Mouse (Mus musculus): Measurements from ENCODE around the gene 4931429L15Rik. TPM values are rescaled to one million over a fixed set of nuclear protein-coding genes. Genes with fewer than 3 reads are reported as not detected.
A peak's percentile ranks its signal among the peaks of the same experiment; 100 is the strongest.
"Not testable (repeated sequence)": the region's sequence is repeated elsewhere in the genome, so short reads cannot be mapped to it uniquely, and the experiment has no call there.

Gene 4931429L15Rik
- polyA plus RNA-seq, 1 experiment from 2014 or later, result not detected

DNA sequence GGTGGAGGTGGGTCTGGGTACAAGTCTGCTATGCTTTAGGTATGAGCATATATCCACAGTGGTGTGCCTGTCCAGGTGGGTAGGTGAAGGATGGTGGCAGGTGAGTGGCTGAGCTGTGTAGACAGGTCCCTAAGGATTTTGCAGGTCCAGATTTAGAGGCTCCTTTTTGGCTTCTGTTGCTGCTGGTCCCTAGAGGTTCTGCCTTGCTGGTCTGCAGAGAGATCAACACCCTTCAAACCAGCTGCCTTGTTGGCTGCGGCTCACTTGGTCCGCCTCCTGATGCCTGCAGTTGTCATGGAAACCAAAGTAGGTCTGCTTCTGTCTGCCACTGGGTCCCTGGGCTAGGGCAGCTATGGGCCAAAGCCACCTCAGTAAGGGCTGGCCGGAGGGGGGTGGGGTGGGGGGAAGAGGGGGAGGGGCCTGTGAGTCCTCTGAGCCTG, 18.1 kb upstream of the 4931429L15Rik start:
- Histone ChIP-seq H3K4me1 (replicated peaks) (peaks cover 5% of the 10 kb centered on the region; the same call in 1 of the 2 replicates), H3K9ac (no peak overlapping the region), H3K27me3 (replicated peaks) (peaks cover 37% of the 10 kb centered on the region), H3K36me3 (no peaks in the 10 kb centered on the region), H3K4me2 (no peak overlapping the region), H3K9me3 (replicated peaks) (no peaks in the 10 kb centered on the region), H3K4me3 (no peak overlapping the region), H3K27ac (ENCODE audit: poor library complexity, severe bottlenecking) (no peak overlapping the region)
- no peak for ATAC-seq (ENCODE audit: insufficient number of reproducible peaks, low FRiP score)
- 13% methylated on average over 3 of the region's 3 CpGs for WGBS

DNA sequence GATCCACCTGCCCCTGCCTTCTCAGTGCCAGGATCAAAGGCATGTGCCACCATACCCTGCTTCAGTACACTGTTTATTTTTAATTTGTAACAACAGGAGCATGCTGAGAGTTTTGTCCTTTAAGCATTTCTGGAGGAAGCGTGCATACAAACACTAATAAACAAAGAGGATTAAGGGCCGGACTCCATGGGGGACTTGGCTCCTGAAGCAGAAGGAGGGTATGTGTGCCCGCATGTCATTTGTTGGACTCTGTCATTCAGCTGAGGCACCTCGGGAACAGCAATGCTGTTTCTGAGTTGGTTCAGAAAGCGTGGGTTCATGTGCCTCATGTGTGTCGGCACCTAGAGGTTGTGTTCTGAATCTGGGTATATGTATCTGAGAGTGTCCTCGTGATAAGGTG, 17.5 kb upstream of the 4931429L15Rik start:
- H3K4me3 ChIP-seq, result no peak overlapping the region
- WGBS, result 68% methylated on average over 7 of the region's 7 CpGs
- peaks cover 43% of the 10 kb centered on the region for H3K27me3 ChIP-seq (replicated peaks)
- H3K4me1 ChIP-seq (replicated peaks), result peaks cover 5% of the 10 kb centered on the region; the same call in 1 of the 2 replicates
- no peaks in the 10 kb centered on the region for H3K9me3 ChIP-seq (replicated peaks)
- H3K9ac ChIP-seq, result no peak overlapping the region
- H3K27ac ChIP-seq (ENCODE audit: poor library complexity, severe bottlenecking), result no peak overlapping the region
- H3K36me3 ChIP-seq, result no peaks in the 10 kb centered on the region
- no peak overlapping the region for H3K4me2 ChIP-seq
- no peak for ATAC-seq (ENCODE audit: insufficient number of reproducible peaks, low FRiP score)

DNA sequence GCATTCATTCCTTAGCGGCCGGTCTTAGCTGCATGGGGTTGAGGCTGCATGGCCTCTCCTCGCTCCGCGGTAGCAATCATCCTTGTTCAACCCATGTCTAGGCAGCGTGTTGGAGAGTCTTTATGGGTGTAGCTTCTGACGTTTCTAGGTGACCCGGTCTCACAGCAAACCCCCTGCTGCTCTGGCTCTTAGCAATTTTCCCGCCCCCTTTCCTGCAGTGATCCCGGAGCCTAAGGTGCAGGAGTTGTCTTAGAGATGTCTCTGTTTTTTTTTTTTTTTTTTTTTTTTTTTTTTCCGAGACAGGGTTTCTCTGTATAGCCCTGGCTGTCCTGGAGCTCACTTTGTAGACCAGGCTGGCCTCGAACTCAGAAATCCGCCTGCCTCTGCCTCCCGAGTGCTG, 16.5 kb upstream of the 4931429L15Rik start:
- not testable (repeated sequence) for ATAC-seq (ENCODE audit: insufficient number of reproducible peaks, low FRiP score)
- H3K27me3 ChIP-seq (replicated peaks), result peaks cover 46% of the 10 kb centered on the region

DNA sequence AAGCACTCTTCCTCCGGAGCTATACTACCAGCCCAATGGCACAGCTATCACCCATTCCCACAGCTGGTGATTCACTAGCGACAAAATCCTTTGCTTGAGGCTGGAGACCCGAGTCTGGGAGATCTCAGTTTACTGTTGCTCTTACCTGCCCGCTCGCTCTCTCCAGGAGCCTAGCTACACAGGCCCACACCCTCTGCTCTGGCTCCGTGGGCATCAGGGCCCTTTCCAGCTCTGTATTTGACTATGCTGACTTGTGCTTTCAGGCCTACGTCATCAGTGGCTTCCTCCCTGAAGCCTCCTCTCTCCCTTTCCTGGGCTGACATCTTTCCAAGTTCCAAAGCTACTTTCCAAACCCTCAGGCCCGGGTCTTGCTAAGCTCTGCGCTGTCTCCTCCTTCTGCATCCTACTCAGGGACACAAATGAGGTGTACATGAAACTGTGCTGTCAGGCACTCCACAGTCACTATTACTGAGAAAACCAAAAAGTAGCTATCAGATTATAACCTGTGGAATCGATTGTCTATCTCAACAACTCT, 15.7 kb upstream of the 4931429L15Rik start:
- 62% methylated on average over 10 of the region's 10 CpGs for WGBS
- no peaks in the 10 kb centered on the region for H3K9me3 ChIP-seq (replicated peaks)
- H3K27ac ChIP-seq (ENCODE audit: poor library complexity, severe bottlenecking), result no peak overlapping the region
- H3K27me3 ChIP-seq (replicated peaks), result peaks cover 53% of the 10 kb centered on the region
- H3K9ac ChIP-seq, result no peak overlapping the region
- H3K4me2 ChIP-seq, result no peak overlapping the region
- no peak overlapping the region for H3K4me3 ChIP-seq
- H3K4me1 ChIP-seq (replicated peaks), result peaks cover 5% of the 10 kb centered on the region; the same call in 1 of the 2 replicates
- H3K36me3 ChIP-seq, result no peaks in the 10 kb centered on the region
- no peak for ATAC-seq (ENCODE audit: insufficient number of reproducible peaks, low FRiP score)

More for the DNA sequence above, 16.5 kb upstream of the 4931429L15Rik start:
- H3K9me3 ChIP-seq (replicated peaks); H3K4me3 ChIP-seq; H3K27ac ChIP-seq (ENCODE audit: poor library complexity, severe bottlenecking); H3K36me3 ChIP-seq; H3K9ac ChIP-seq; H3K4me2 ChIP-seq; H3K4me1 ChIP-seq (replicated peaks): not testable (repeated sequence)
- 67% methylated on average over 13 of the region's 14 CpGs for WGBS

DNA sequence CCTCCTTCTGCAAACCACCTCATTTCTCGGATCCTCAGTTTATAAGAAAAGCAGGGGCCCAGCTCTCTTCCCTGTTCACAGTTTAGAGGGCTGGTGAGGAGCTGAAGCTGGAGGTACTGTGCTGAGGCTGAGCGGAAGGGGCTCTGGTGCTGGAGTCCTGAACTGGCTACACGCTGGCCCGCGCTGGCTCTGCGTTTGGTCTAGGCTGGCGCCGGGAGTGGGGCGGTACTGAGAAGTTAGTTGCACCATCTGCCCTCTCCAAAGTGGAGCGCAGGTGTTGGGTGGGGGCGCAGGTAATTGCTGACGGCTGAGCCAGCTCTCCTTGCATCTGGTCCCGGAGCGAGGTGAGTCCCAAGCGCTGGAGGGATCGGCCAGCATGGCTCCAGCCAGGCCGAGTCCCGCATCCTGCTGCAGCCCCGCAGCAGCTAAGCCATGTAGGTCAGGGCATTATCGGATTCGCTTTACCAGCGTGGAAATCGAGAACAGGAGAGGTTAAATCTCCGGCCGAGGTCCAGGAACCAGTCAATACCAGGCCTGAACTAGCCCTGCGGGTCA, 14.8 kb upstream of the 4931429L15Rik start:
- no peak for ATAC-seq (ENCODE audit: insufficient number of reproducible peaks, low FRiP score)
- Histone ChIP-seq H3K36me3 (no peaks in the 10 kb centered on the region), H3K4me1 (replicated peaks) (peaks cover 10% of the 10 kb centered on the region), H3K27ac (ENCODE audit: poor library complexity, severe bottlenecking) (no peak overlapping the region), H3K27me3 (replicated peaks) (peaks cover 53% of the 10 kb centered on the region), H3K4me2 (no peak overlapping the region), H3K9ac (no peak overlapping the region), H3K9me3 (replicated peaks) (no peaks in the 10 kb centered on the region), H3K4me3 (no peak overlapping the region)
- 29% methylated on average over 26 of the region's 26 CpGs for WGBS

DNA sequence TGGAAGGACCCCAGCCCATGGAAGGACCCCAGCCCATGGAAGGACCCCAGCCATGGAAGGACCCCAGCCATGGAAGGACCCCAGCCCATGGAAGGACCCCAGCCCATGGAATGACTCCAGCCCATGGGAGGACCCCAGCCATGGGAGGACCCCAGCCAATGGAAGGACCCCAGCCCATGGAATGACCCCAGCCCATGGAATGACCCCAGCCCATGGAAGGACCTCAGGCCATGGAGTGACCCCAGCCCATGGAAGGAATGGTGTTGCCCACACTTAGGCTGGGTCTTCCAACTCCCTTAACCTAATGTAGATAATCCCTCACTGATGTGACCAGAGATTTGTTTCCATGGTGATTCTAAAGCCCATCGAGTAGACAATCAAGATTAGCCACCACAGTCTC, 11.5 kb upstream of the 4931429L15Rik start:
- peaks cover 18% of the 10 kb centered on the region for H3K4me1 ChIP-seq (replicated peaks)
- ATAC-seq (ENCODE audit: insufficient number of reproducible peaks, low FRiP score), result no peak
- no peak overlapping the region for H3K4me2 ChIP-seq
- H3K9ac ChIP-seq, result no peak overlapping the region
- H3K9me3 ChIP-seq (replicated peaks), result no peaks in the 10 kb centered on the region
- H3K27me3 ChIP-seq (replicated peaks), result peaks cover 43% of the 10 kb centered on the region
- H3K36me3 ChIP-seq, result no peaks in the 10 kb centered on the region
- H3K27ac ChIP-seq (ENCODE audit: poor library complexity, severe bottlenecking), result no peak overlapping the region
- no peak overlapping the region for H3K4me3 ChIP-seq
- WGBS, result 93% methylated on average over 1 of the region's 1 CpGs

DNA sequence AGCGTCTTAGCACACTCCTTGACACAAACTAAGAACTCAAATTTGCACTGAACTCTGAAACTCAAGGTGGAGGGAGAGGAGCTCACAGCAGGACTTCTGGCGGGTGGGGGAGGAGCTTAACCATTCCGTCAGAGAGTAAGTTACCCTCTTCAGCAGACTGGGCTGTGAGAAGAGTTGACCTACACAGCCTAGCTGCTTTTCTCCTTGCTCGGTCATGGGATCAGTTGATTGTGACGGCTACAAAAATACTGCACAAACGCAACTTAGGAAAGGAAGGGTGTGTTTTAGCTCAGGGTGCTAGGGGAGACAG, 10.8 kb upstream of the 4931429L15Rik start:
- ATAC-seq (ENCODE audit: insufficient number of reproducible peaks, low FRiP score), result no peak
- 34% methylated on average over 6 of the region's 6 CpGs for WGBS
- no peak overlapping the region for H3K27ac ChIP-seq (ENCODE audit: poor library complexity, severe bottlenecking)

DNA sequence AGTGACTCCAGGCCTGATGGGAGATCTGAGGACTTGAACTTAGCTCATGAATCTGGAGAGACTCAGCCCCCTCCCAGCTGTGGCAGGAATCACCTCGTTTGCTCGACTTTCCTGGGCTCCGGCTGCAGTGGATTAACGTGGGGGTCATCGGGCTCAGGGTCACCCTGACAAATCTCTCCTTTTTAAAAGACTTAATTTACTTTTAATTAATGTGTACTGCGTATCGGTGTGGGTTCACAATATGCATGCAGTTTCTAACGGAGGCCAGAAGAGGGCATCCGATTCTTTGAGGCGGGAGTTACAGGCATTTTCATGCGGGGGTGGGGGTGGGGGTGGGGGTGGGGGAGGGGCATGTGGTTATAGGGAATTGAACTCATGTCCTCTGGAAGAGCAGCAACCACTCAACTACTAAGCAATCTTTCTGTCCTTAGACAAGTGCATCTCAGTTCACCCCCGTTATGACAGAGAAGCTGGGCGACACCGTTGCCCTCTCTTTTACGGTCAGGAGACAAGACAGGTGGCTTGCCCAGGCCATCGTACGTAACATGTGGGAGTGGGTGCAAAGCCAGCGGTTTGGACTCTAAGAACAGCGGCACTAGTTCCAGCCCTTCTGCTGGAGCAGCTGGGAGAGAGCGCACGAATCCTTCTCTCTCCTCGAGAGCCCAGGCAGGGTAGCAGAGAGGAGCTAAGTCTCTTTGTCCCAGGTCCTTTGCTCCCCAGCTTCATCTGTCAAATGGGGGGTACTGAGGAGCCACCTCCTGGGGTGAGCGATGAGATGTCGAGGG, 10.2 kb upstream of the 4931429L15Rik start:
- 18% methylated on average over 24 of the region's 24 CpGs for WGBS

More for the DNA sequence above, 10.8 kb upstream of the 4931429L15Rik start:
- Histone ChIP-seq H3K27me3 (replicated peaks) (peaks cover 37% of the 10 kb centered on the region), H3K4me1 (replicated peaks) (peaks cover 18% of the 10 kb centered on the region), H3K4me2 (peak overlapping the region; percentile 3; the same call in 1 of the 2 replicates), H3K9ac (no peak overlapping the region), H3K9me3 (replicated peaks) (no peaks in the 10 kb centered on the region), H3K36me3 (no peaks in the 10 kb centered on the region), H3K4me3 (no peak overlapping the region)

DNA sequence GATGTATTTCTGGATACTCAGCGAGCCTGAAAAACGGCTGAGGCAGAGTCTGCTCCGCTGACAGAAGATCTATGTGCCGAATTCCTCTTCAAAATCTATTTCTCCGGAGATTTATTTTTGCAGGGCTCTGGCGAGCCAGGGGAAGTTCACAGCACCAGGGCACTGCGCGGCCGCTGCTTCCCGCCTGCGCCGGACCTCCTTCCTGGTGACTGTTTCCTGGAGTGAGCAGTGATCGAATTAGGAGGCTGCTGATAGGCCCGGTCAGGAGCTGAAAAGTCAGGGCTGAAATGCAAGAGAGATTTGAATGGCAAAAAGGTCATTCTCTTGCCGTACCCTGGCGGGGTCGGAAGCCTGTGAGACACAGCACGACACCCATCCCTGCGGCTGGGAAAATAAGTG, 9.5 kb upstream of the 4931429L15Rik start:
- H3K27me3 ChIP-seq (replicated peaks), result peaks cover 24% of the 10 kb centered on the region
- 2% methylated on average over 19 of the region's 19 CpGs for WGBS
- peak overlapping the region; percentile 46 for H3K4me3 ChIP-seq
- peak; percentile 46; the same call in 1 of the 2 replicates for ATAC-seq (ENCODE audit: insufficient number of reproducible peaks, low FRiP score)
- H3K36me3 ChIP-seq, result no peaks in the 10 kb centered on the region
- peaks cover 18% of the 10 kb centered on the region for H3K4me1 ChIP-seq (replicated peaks)
- peak overlapping the region; percentile 84 for H3K4me2 ChIP-seq
- H3K9me3 ChIP-seq (replicated peaks), result no peaks in the 10 kb centered on the region
- H3K9ac ChIP-seq, result peak overlapping the region; percentile 77
- peak overlapping the region; percentile 53 for H3K27ac ChIP-seq (ENCODE audit: poor library complexity, severe bottlenecking)

More for the DNA sequence above, 10.2 kb upstream of the 4931429L15Rik start:
- no peak for ATAC-seq (ENCODE audit: insufficient number of reproducible peaks, low FRiP score)
- Histone ChIP-seq H3K27ac (ENCODE audit: poor library complexity, severe bottlenecking) (no peak overlapping the region), H3K9ac (no peak overlapping the region), H3K4me3 (no peak overlapping the region), H3K9me3 (replicated peaks) (no peaks in the 10 kb centered on the region), H3K27me3 (replicated peaks) (peaks cover 31% of the 10 kb centered on the region), H3K4me1 (replicated peaks) (peaks cover 18% of the 10 kb centered on the region), H3K36me3 (no peaks in the 10 kb centered on the region), H3K4me2 (peak overlapping the region; percentile 84; the same call in 1 of the 2 replicates)

DNA sequence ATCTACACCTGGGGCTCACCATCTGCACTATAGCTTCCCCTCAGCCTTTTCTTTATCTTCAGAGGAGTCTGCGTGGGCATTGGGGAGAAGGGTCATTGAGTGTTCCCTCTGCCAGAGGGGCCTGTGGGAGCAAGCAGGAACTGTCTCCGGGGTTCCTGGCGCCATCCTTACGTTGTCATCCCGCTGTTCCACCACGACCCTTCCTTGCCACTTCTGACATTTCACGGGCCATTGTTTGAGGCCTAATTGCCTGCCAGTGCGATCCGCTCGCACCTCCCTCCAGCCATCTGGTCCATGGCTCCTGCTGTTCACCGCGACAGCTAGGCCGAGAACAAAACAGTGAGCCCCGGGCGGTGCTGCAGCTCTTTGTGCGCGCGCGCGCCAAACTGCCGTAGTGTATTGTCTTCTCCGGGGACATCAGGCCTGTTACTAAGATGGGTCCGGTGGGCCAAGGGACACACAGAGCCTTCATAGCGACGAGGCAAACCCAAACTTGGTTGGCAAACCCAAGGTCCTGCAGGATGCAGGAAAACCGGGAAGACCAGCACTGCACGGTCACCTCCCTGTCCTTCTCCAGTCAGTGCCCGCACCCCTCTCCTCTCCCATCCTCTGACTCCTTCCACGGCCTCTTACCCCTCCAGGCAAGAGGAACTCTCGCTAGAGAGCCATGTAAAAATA, 8.9 kb upstream of the 4931429L15Rik start:
- peak overlapping the region; percentile 84 for H3K4me2 ChIP-seq
- H3K27ac ChIP-seq (ENCODE audit: poor library complexity, severe bottlenecking), result peak overlapping the region; percentile 53
- ATAC-seq (ENCODE audit: insufficient number of reproducible peaks, low FRiP score), result peak; percentile 34; the same call in 1 of the 2 replicates
- peaks cover 18% of the 10 kb centered on the region for H3K4me1 ChIP-seq (replicated peaks)
- no peaks in the 10 kb centered on the region for H3K36me3 ChIP-seq
- 5% methylated on average over 30 of the region's 30 CpGs for WGBS
- no peaks in the 10 kb centered on the region for H3K9me3 ChIP-seq (replicated peaks)
- H3K4me3 ChIP-seq, result peak overlapping the region; percentile 46
- peak overlapping the region; percentile 77 for H3K9ac ChIP-seq
- peaks cover 23% of the 10 kb centered on the region for H3K27me3 ChIP-seq (replicated peaks)
